Mouse (Mus musculus) kidney, adult 2 months (tissue): Measurements from ENCODE around the gene Fam83g.

Source experiments
- CTCF ChIP-seq: fragments of 200-500 bp; conservative IDR thresholded peaks from 2 replicates; pipeline ENCODE4 v1.5.1; 2011; ENCODE audit warnings: low read depth, mild to moderate bottlenecking, control low read depth, low read length, moderate library complexity, mixed read lengths; ENCODE audit not compliant: insufficient read depth, insufficient read length
- POLR2A ChIP-seq: fragments of 200-500 bp; IDR thresholded peaks from one replicate; pipeline ENCODE4 v1.6.1; 2011; ENCODE audit warnings: low read depth, low read length, control low read depth

- TF ChIP-seq CTCF (no peak), POLR2A (no peak)
These were observed 34.1 kb downstream of the Fam83g start for GRCm38 (mm10) chr11:61717990-61718389.
